Mouse (Mus musculus) cerebellum, adult 2 months (tissue): Measurements from ENCODE around the gene Mphosph9.

ENCODE experiments used
- CTCF ChIP-seq: fragments of 200-500 bp; IDR thresholded peaks from 2 replicates; pipeline ENCODE4 v1.5.1; 2011; ENCODE audit warnings: low read depth, mild to moderate bottlenecking, control low read depth, low read length, moderate library complexity, borderline replicate concordance; ENCODE audit not compliant: insufficient read depth
- POLR2A ChIP-seq: fragments of 200-500 bp; IDR thresholded peaks from 2 replicates; pipeline ENCODE4 v1.6.1; 2011; ENCODE audit warnings: low read length, control low read depth, borderline replicate concordance; ENCODE audit not compliant: insufficient read depth

GRCm38 (mm10) chr5:124255141-124255540, 72.6 kb downstream of the Mphosph9 start:
- no peak for TF ChIP-seq CTCF
- TF ChIP-seq POLR2A = no peak
